Mouse (Mus musculus): ENCODE measurements at regions not wholly inside any gene's neighbourhood (a gene's known extent, or its start where the extent isn't known, plus 50 kb on each side); places are given as distances from the start of the nearest gene placed in this dataset.

GRCm38 (mm10) chr2:106431141-106431540 is 261.9 kb upstream of the Mpped2 start:
- Histone ChIP-seq H3K4me1 (ENCODE audit: control insufficient read depth, insufficient read depth, low read length) (peaks cover 15% of the 10 kb centered on the region), H3K9me3 (ENCODE audit: control insufficient read depth, low read length) (no peaks in the 10 kb centered on the region), H3K36me3 (ENCODE audit: control insufficient read depth, insufficient read depth, low read length) (no peaks in the 10 kb centered on the region), H3K9ac (ENCODE audit: low read length) (no peak overlapping the region), H3K27ac (replicated peaks; ENCODE audit: low read depth, low read length) (no peak overlapping the region), H3K27me3 (ENCODE audit: control insufficient read depth, insufficient read depth, low read length) (no peaks in the 10 kb centered on the region), H3K4me3 (ENCODE audit: low read depth, low read length) (no peak overlapping the region), H3K4me2 (ENCODE audit: low read depth, severe bottlenecking) (no peak overlapping the region)
- 38% methylated on average over 8 of the region's 8 CpGs for WGBS
- DNase-seq (ENCODE audit: low spot score): peak; percentile 82
- ATAC-seq (ENCODE audit: insufficient number of reproducible peaks, low FRiP score, low TSS enrichment, low read depth): no peak

DNA sequence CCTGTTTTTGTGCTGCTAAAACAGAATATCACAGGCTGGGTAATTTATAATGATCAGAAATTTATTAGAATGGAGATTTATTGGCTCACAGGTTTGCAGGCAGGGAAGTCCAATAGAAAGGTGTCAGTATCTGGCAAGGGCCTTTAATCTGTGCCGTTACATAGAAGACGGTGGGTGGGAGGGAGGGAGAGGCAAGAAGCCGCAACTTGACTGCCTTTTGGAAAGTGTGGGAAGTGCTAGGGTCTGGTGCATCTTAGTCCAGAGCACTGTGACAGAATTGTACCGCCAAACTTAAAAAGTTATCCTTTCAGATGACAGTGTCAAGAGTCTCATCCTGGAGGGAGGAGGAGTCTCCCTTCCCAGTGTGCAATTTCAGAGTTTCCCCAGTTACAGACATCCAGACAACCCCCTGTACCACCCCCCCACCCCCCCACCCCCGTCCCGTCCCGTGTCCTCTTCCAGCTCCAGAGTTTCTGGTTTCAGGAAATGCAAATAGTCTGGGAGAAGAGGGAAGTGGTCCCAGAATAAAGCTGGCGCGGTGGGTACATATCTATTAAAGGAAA is 261.4 kb upstream of the Mpped2 start:
- no peaks in the 10 kb centered on the region for H3K27me3 ChIP-seq (ENCODE audit: control insufficient read depth, insufficient read depth, low read length)
- no peak overlapping the region for H3K27ac ChIP-seq (replicated peaks; ENCODE audit: low read depth, low read length)
- H3K4me3 ChIP-seq (ENCODE audit: low read depth, low read length): no peak overlapping the region
- WGBS: 10% methylated on average over 9 of the region's 9 CpGs
- no peak overlapping the region for H3K9ac ChIP-seq (ENCODE audit: low read length)
- no peak for ATAC-seq (ENCODE audit: insufficient number of reproducible peaks, low FRiP score, low TSS enrichment, low read depth)
- DNase-seq (ENCODE audit: low spot score): no peak
- peaks cover 15% of the 10 kb centered on the region for H3K4me1 ChIP-seq (ENCODE audit: control insufficient read depth, insufficient read depth, low read length)
- H3K4me2 ChIP-seq (ENCODE audit: low read depth, severe bottlenecking): no peak overlapping the region
- no peaks in the 10 kb centered on the region for H3K36me3 ChIP-seq (ENCODE audit: control insufficient read depth, insufficient read depth, low read length)
- no peaks in the 10 kb centered on the region for H3K9me3 ChIP-seq (ENCODE audit: control insufficient read depth, low read length)

DNA sequence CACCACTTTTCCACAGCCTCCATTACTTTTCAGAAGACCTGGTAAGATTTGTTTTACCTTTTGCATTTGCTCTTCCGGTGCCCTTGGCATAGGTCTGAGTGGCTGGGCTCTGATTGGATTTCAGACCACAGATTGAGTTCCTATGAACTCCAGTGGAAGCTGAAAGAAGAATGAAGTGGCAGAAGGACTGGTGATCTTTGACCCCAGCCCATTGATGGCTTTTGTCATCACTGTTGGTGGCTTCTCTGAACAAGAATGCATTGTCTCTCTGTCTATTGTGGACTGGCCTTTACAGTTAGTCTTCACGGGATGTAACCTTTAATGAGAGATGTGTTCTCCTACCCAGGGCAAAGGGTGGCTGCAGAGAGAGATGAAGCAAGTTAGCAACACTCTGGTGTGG is 256.9 kb upstream of the Mpped2 start:
- ATAC-seq (ENCODE audit: insufficient number of reproducible peaks, low FRiP score, low TSS enrichment, low read depth): no peak
- H3K9ac ChIP-seq (ENCODE audit: low read length): no peak overlapping the region
- no peak for DNase-seq (ENCODE audit: low spot score)
- H3K4me2 ChIP-seq (ENCODE audit: low read depth, severe bottlenecking): no peak overlapping the region
- H3K27ac ChIP-seq (replicated peaks; ENCODE audit: low read depth, low read length): no peak overlapping the region
- H3K4me1 ChIP-seq (ENCODE audit: control insufficient read depth, insufficient read depth, low read length): peaks cover 10% of the 10 kb centered on the region
- no peaks in the 10 kb centered on the region for H3K27me3 ChIP-seq (ENCODE audit: control insufficient read depth, insufficient read depth, low read length)
- H3K4me3 ChIP-seq (ENCODE audit: low read depth, low read length): no peak overlapping the region
- no peaks in the 10 kb centered on the region for H3K9me3 ChIP-seq (ENCODE audit: control insufficient read depth, low read length)
- 88% methylated on average over 2 of the region's 2 CpGs for WGBS
- H3K36me3 ChIP-seq (ENCODE audit: control insufficient read depth, insufficient read depth, low read length): no peaks in the 10 kb centered on the region

DNA sequence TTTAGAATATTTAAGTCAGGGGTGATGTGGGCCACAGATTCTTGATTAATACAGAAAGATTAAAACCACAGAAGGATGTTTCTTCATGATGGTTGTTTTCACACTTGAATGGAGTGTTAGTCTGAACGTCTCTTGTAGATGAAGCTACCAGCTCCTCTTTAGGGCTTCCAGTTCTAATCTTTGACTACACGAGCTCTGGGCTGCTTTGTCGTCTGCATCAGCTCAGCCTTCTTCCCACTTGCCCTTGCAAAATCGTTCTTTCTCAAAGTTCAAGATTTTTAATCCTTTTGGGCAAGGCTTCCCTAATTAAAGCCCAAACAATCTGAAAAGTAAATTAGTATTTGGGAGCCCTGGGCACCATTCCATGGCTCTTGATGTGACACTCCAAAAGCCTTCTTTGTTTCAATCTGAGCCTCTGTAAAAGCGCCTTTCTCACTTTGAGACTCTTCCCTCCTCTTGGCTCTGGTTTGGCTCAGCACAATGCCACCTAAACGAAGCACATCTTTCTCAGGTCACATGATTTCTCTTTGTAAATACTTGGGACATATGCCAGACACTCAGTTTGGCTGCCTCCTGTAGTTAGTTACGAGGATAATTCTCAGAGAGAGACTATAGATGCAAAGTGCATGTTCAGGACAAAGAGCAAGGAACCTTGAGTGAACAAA is 238.6 kb upstream of the Mpped2 start:
- no peak for ATAC-seq (ENCODE audit: insufficient number of reproducible peaks, low FRiP score, low TSS enrichment, low read depth)
- no peak for DNase-seq (ENCODE audit: low spot score)
- Histone ChIP-seq H3K27me3 (ENCODE audit: control insufficient read depth, insufficient read depth, low read length) (no peaks in the 10 kb centered on the region), H3K27ac (replicated peaks; ENCODE audit: low read depth, low read length) (no peak overlapping the region), H3K4me3 (ENCODE audit: low read depth, low read length) (no peak overlapping the region), H3K4me1 (ENCODE audit: control insufficient read depth, insufficient read depth, low read length) (no peaks in the 10 kb centered on the region), H3K9me3 (ENCODE audit: control insufficient read depth, low read length) (no peaks in the 10 kb centered on the region), H3K4me2 (ENCODE audit: low read depth, severe bottlenecking) (no peak overlapping the region), H3K36me3 (ENCODE audit: control insufficient read depth, insufficient read depth, low read length) (no peaks in the 10 kb centered on the region), H3K9ac (ENCODE audit: low read length) (no peak overlapping the region)
- WGBS: 74% methylated on average over 7 of the region's 7 CpGs

DNA sequence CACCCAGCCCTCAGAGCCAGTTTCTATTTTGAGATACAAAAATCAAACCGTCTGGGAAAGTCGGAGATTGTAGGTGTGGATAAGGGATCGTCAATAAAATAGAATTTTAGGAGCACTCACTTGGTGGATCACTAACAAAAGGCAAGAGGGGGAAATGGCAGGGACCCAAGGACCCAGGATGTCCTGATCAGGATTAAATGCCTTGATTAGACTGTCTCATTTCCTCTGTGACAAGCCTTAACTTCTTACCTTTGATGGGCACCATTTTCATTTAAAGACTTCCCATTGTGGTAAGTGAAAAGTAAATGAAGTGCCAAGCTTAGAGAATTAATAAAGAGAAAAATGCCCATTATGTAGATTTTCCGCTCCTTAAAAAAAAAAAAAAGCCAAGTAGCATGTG is 238.0 kb upstream of the Mpped2 start:
- no peak overlapping the region for H3K27ac ChIP-seq (replicated peaks; ENCODE audit: low read depth, low read length)
- H3K4me2 ChIP-seq (ENCODE audit: low read depth, severe bottlenecking): no peak overlapping the region
- H3K27me3 ChIP-seq (ENCODE audit: control insufficient read depth, insufficient read depth, low read length): no peaks in the 10 kb centered on the region
- no peak for DNase-seq (ENCODE audit: low spot score)
- H3K9ac ChIP-seq (ENCODE audit: low read length): no peak overlapping the region
- ATAC-seq (ENCODE audit: insufficient number of reproducible peaks, low FRiP score, low TSS enrichment, low read depth): no peak
- WGBS: 88% methylated on average over 4 of the region's 4 CpGs
- H3K9me3 ChIP-seq (ENCODE audit: control insufficient read depth, low read length): no peaks in the 10 kb centered on the region
- no peaks in the 10 kb centered on the region for H3K4me1 ChIP-seq (ENCODE audit: control insufficient read depth, insufficient read depth, low read length)
- H3K4me3 ChIP-seq (ENCODE audit: low read depth, low read length): no peak overlapping the region
- no peaks in the 10 kb centered on the region for H3K36me3 ChIP-seq (ENCODE audit: control insufficient read depth, insufficient read depth, low read length)

- H3K4me2 ChIP-seq (ENCODE audit: low read depth, severe bottlenecking): no peak overlapping the region
- no peaks in the 10 kb centered on the region for H3K9me3 ChIP-seq (ENCODE audit: control insufficient read depth, low read length)
- 0 out of 2 replicates have a peak, but pooled peaks cover 5% of the 10 kb centered on the region for H3K4me1 ChIP-seq (ENCODE audit: control insufficient read depth, insufficient read depth, low read length)
- DNase-seq (ENCODE audit: low spot score) (no peak), ATAC-seq (ENCODE audit: insufficient number of reproducible peaks, low FRiP score, low TSS enrichment, low read depth) (no peak)
- H3K9ac ChIP-seq (ENCODE audit: low read length): no peak overlapping the region
- H3K36me3 ChIP-seq (ENCODE audit: control insufficient read depth, insufficient read depth, low read length): no peaks in the 10 kb centered on the region
- H3K27me3 ChIP-seq (ENCODE audit: control insufficient read depth, insufficient read depth, low read length): no peaks in the 10 kb centered on the region
- H3K4me3 ChIP-seq (ENCODE audit: low read depth, low read length): no peak overlapping the region
- WGBS: 82% methylated on average over 3 of the region's 3 CpGs
- no peak overlapping the region for H3K27ac ChIP-seq (replicated peaks; ENCODE audit: low read depth, low read length)
These were observed 237.1 kb upstream of the Mpped2 start for GRCm38 (mm10) chr2:106455972-106456371.

DNA sequence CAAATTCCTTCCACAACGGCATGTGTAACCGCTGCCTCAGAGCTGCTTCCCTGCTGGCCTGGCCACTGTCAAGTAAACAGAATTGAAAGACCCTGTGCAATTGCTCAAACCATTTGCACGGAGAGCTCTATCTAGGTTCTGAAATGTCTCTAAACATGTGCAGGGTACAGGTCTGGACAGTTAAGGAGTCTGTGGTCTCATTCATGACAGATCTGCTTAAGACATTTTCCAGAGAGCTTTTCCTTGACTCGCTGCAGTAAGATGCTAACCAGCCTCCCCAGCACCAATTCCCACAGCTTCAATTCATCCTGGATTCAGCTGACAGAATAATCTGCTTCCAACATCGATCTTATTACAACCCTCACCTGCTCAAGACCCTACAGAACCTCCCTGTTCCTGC is 235.1 kb upstream of the Mpped2 start:
- Histone ChIP-seq H3K4me3 (ENCODE audit: low read depth, low read length) (no peak overlapping the region), H3K9ac (ENCODE audit: low read length) (no peak overlapping the region), H3K9me3 (ENCODE audit: control insufficient read depth, low read length) (no peaks in the 10 kb centered on the region), H3K4me1 (ENCODE audit: control insufficient read depth, insufficient read depth, low read length) (peaks cover 16% of the 10 kb centered on the region), H3K27ac (replicated peaks; ENCODE audit: low read depth, low read length) (no peak overlapping the region), H3K27me3 (ENCODE audit: control insufficient read depth, insufficient read depth, low read length) (no peaks in the 10 kb centered on the region), H3K36me3 (ENCODE audit: control insufficient read depth, insufficient read depth, low read length) (no peaks in the 10 kb centered on the region), H3K4me2 (ENCODE audit: low read depth, severe bottlenecking) (no peak overlapping the region)
- DNase-seq (ENCODE audit: low spot score) (peak; percentile 33), ATAC-seq (ENCODE audit: insufficient number of reproducible peaks, low FRiP score, low TSS enrichment, low read depth) (peak; percentile 48; the same call in 1 of the 2 replicates)
- 26% methylated on average over 5 of the region's 5 CpGs for WGBS

DNA sequence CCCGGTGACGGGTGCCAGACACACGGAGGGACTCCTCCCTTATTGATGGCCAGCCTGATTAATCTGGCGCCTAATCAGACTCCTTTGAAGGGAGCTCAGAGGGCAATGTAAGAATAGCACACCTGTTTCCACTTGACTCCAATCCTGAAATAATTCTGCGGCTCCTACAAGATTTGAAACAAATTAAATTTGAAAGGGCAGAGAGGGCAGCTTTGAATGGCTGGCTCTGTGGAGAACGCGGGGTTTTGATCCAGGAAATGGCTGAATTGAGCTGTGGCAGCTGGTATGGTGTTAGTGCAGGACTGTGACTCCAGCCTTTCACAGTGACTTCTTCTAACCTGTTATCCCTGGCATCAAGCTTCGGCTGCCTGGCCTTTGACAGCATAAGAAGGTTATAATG is 232.0 kb upstream of the Mpped2 start:
- DNase-seq (ENCODE audit: low spot score) (peak; percentile 58), ATAC-seq (ENCODE audit: insufficient number of reproducible peaks, low FRiP score, low TSS enrichment, low read depth) (no peak)
- WGBS: 13% methylated on average over 8 of the region's 8 CpGs
- no peak overlapping the region for H3K27ac ChIP-seq (replicated peaks; ENCODE audit: low read depth, low read length)
- H3K9ac ChIP-seq (ENCODE audit: low read length): no peak overlapping the region
- no peak overlapping the region for H3K4me3 ChIP-seq (ENCODE audit: low read depth, low read length)
- H3K36me3 ChIP-seq (ENCODE audit: control insufficient read depth, insufficient read depth, low read length): no peaks in the 10 kb centered on the region
- H3K4me2 ChIP-seq (ENCODE audit: low read depth, severe bottlenecking): no peak overlapping the region
- H3K9me3 ChIP-seq (ENCODE audit: control insufficient read depth, low read length): no peaks in the 10 kb centered on the region
- H3K27me3 ChIP-seq (ENCODE audit: control insufficient read depth, insufficient read depth, low read length): no peaks in the 10 kb centered on the region
- peaks cover 19% of the 10 kb centered on the region for H3K4me1 ChIP-seq (ENCODE audit: control insufficient read depth, insufficient read depth, low read length)

DNA sequence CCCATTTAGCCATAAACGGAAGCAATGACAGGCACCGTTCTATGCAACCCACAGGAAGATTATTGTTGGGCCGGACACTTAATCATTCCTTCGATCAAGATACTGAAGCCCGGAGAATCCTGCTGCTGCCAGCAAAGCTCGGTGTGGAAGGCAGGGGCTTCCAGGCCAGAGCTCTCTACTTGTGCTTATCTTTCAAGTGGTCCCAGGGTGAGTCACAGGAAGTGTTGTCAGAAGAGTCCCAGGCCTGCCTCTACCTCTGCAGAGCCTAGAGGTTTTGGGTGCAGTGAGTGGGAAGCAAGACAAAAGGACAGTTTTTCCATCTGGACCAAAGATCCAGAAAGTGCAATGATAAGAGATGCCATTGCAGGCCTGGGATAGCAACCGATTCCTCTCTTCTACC is 231.6 kb upstream of the Mpped2 start:
- WGBS: 21% methylated on average over 7 of the region's 7 CpGs
- H3K4me3 ChIP-seq (ENCODE audit: low read depth, low read length): no peak overlapping the region
- peaks cover 19% of the 10 kb centered on the region for H3K4me1 ChIP-seq (ENCODE audit: control insufficient read depth, insufficient read depth, low read length)
- no peaks in the 10 kb centered on the region for H3K36me3 ChIP-seq (ENCODE audit: control insufficient read depth, insufficient read depth, low read length)
- H3K9ac ChIP-seq (ENCODE audit: low read length): no peak overlapping the region
- H3K9me3 ChIP-seq (ENCODE audit: control insufficient read depth, low read length): no peaks in the 10 kb centered on the region
- peak; percentile 41 for DNase-seq (ENCODE audit: low spot score)
- H3K27me3 ChIP-seq (ENCODE audit: control insufficient read depth, insufficient read depth, low read length): no peaks in the 10 kb centered on the region
- no peak overlapping the region for H3K4me2 ChIP-seq (ENCODE audit: low read depth, severe bottlenecking)
- no peak overlapping the region for H3K27ac ChIP-seq (replicated peaks; ENCODE audit: low read depth, low read length)
- no peak for ATAC-seq (ENCODE audit: insufficient number of reproducible peaks, low FRiP score, low TSS enrichment, low read depth)
